Mouse (Mus musculus) heart, postnatal 0 days (tissue): ENCODE measurements at regions not wholly inside any gene's neighbourhood (a gene's known extent, or its start where the extent isn't known, plus 50 kb on each side); places are given as distances from the start of the nearest gene placed in this dataset.

Source experiments
- ATAC-seq: fragments of 200-750 bp; cut with Nextera tagmentation; 2 replicates; pipeline ENCODE4 v1.8.0; 2017; ENCODE audit warnings: low read depth, moderate number of reproducible peaks, moderate library complexity; ENCODE audit not compliant: insufficient read depth
- DNase-seq: peaks from one replicate; pipeline ENCODE4 v3.0.0-alpha.2; 2016; ENCODE audit warnings: low spot score
- H3K27ac ChIP-seq: fragments of 300-500 bp; sonication (generic); 2 replicates; pipeline ENCODE4 v1.5.1; 2014; ENCODE audit warnings: low read depth, mild to moderate bottlenecking
- H3K27me3 ChIP-seq: fragments of 300-500 bp; sonication (generic); 2 replicates; pipeline ENCODE4 v1.6.1; 2014; ENCODE audit warnings: low read length, mixed read lengths; ENCODE audit not compliant: control insufficient read depth, insufficient read depth
- H3K36me3 ChIP-seq: fragments of 300-500 bp; sonication (generic); replicated peaks from 2 replicates; pipeline ENCODE4 v1.6.1; 2014; ENCODE audit warnings: low read length, mixed read lengths; ENCODE audit not compliant: control insufficient read depth, insufficient read depth
- H3K4me1 ChIP-seq: fragments of 300-500 bp; sonication (generic); 2 replicates; pipeline ENCODE4 v1.6.1; 2014; ENCODE audit warnings: antibody characterized with exemption; ENCODE audit not compliant: control insufficient read depth, insufficient read depth
- H3K4me2 ChIP-seq: fragments of 300-500 bp; sonication (generic); 2 replicates; pipeline ENCODE4 v1.6.1; 2014; ENCODE audit warnings: low read depth, mild to moderate bottlenecking, low read length, moderate library complexity
- H3K4me3 ChIP-seq: fragments of 300-500 bp; sonication (generic); 2 replicates; pipeline ENCODE4 v1.5.1; 2014; ENCODE audit warnings: low read depth, low read length
- H3K9ac ChIP-seq: fragments of 300-500 bp; sonication (generic); replicated peaks from 2 replicates; pipeline ENCODE4 v1.6.1; 2014; ENCODE audit warnings: low read depth, low read length, mixed read lengths
- H3K9me3 ChIP-seq: fragments of 300-500 bp; sonication (generic); replicated peaks from 2 replicates; pipeline ENCODE4 v1.6.1; 2016; ENCODE audit warnings: low read length; ENCODE audit not compliant: control insufficient read depth
- CTCF ChIP-seq: IDR thresholded peaks from 2 replicates; pipeline ENCODE4 v1.5.1; 2016; ENCODE audit warnings: antibody characterized with exemption, control low read depth, low read depth
- EP300 ChIP-seq: IDR thresholded peaks from 2 replicates; pipeline ENCODE4 v1.6.1; 2016; ENCODE audit warnings: antibody characterized with exemption, low read depth
- WGBS: fragments of 180-500 bp; shearing (Covaris S2); extraction: QIAGEN DNeasy Blood & Tissue Kit; methylation state at CpG from one replicate; pipeline ENCODE4 v1.1.7; 2014; 5-methylcytosine and 5-hydroxymethylcytosine counted together

DNA sequence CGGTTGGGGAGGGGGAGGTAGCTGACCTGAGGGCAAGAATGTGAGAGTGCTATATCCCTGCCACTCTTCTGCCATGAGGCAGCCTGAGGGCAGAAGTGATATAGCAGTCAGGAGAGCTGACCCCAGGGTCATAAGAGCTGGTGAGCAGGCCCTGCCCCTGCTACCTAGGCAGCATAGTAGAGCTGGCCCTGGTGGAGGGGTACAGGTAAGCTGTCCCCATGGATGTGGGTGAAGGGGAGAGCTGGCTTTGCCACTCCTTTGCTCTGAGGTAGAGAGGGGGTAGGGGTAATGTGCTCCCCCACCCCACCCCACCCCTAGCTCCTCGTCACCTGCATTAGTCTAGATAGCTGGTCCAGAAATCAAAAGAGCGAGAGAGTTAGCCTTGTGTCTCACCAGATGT, 61.3 kb upstream of the Gm3839 start:
- ATAC-seq (no peak), DNase-seq (no peak)
- Histone ChIP-seq H3K27ac (no peak overlapping the region), H3K4me1 (no peaks in the 10 kb centered on the region), H3K36me3 (no peaks in the 10 kb centered on the region), H3K27me3 (no peaks in the 10 kb centered on the region), H3K4me2 (no peak overlapping the region), H3K9me3 (no peaks in the 10 kb centered on the region), H3K4me3 (no peak overlapping the region), H3K9ac (no peak overlapping the region)
- TF ChIP-seq CTCF (no peak), EP300 (no peak)
- WGBS = 89% methylated on average over 3 of the region's 3 CpGs

- Histone ChIP-seq H3K4me2 (no peak overlapping the region), H3K9me3 (no peaks in the 10 kb centered on the region), H3K27ac (no peak overlapping the region), H3K9ac (no peak overlapping the region), H3K4me3 (no peak overlapping the region), H3K27me3 (no peaks in the 10 kb centered on the region), H3K36me3 (no peaks in the 10 kb centered on the region), H3K4me1 (no peaks in the 10 kb centered on the region)
- WGBS = 38% methylated on average over 1 of the region's 1 CpGs
- no peak for TF ChIP-seq EP300
- no peak for TF ChIP-seq CTCF
- ATAC-seq (no peak), DNase-seq (no peak)
Measured at GRCm38 (mm10) chr14:11422306-11422705, 65.8 kb upstream of the Gm3839 start.

- no peaks in the 10 kb centered on the region for H3K27me3 ChIP-seq
- H3K4me3 ChIP-seq = no peak overlapping the region
- H3K27ac ChIP-seq = no peak overlapping the region
- H3K9ac ChIP-seq = no peak overlapping the region
- 75% methylated on average over 16 of the region's 16 CpGs for WGBS
- no peaks in the 10 kb centered on the region for H3K36me3 ChIP-seq
- no peaks in the 10 kb centered on the region for H3K9me3 ChIP-seq
- no peak for DNase-seq
- TF ChIP-seq CTCF = no peak
- no peak for TF ChIP-seq EP300
- H3K4me1 ChIP-seq = no peaks in the 10 kb centered on the region
- no peak overlapping the region for H3K4me2 ChIP-seq
- ATAC-seq = no peak
Measured at GRCm38 (mm10) chr14:11428256-11429240, 72.0 kb upstream of the Gm3839 start.

DNA sequence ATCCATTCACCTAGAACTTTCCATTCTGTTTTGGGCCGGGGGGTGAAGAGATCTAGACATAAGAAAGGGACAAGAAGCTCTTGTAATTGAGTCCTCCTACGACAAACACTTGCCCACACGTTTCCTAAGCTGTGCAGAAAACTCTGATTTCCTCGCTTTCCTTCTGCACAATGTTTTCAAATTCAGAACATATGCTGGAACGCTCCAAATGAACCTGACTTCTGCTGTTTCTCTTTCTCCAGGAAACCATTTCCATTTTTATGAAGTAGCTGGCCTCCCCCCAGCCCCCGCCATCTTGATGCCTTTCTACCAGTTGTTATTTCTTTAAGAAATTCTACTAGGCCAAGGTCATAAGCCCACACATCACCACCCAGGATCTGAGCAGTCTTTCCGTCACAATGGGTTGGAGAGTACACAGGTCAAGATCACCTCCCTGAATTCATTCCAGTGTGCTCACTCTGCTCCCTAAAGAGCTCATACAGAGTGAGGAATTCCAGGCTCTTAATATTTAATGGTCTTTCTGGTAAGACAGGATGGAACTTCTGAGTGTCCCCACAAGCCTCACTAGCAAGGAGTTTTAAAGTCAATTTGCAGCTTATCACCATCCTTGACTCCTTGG, 78.7 kb upstream of the Gm3839 start:
- H3K4me1 ChIP-seq = no peaks in the 10 kb centered on the region

DNA sequence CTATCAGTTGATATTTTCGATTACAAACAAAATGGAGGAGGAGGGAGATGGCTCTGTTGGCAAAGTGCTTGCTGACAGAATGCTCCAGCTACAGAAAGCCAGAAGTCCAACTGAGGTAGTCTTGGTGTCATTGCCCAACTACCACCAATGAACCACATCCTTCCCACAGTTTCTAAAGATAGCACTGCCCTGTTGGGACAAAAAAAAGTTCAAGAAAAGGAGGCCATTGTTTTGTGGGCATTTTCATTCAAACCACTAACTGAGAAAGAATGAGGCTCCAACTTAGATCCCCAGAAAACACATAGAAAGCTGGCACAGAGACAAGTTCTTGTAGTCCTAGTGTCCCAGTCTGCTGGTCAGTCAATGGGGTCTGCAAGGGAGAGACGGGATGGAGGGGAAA, 82.1 kb upstream of the Gm3839 start:
- Histone ChIP-seq H3K9me3 (no peaks in the 10 kb centered on the region), H3K4me3 (no peak overlapping the region), H3K27ac (no peak overlapping the region), H3K27me3 (no peaks in the 10 kb centered on the region), H3K4me1 (no peaks in the 10 kb centered on the region), H3K9ac (no peak overlapping the region), H3K36me3 (no peaks in the 10 kb centered on the region), H3K4me2 (no peak overlapping the region)
- TF ChIP-seq EP300 (no peak), CTCF (no peak)
- no peak for ATAC-seq
- no peak for DNase-seq
- 60% methylated on average over 2 of the region's 2 CpGs for WGBS

More for the DNA sequence above, 78.7 kb upstream of the Gm3839 start:
- no peak overlapping the region for H3K4me2 ChIP-seq
- no peaks in the 10 kb centered on the region for H3K36me3 ChIP-seq
- no peak for DNase-seq
- no peak overlapping the region for H3K9ac ChIP-seq
- 80% methylated on average over 7 of the region's 7 CpGs for WGBS
- no peak overlapping the region for H3K27ac ChIP-seq
- no peaks in the 10 kb centered on the region for H3K9me3 ChIP-seq
- no peak for ATAC-seq
- H3K27me3 ChIP-seq = no peaks in the 10 kb centered on the region
- TF ChIP-seq CTCF = no peak
- no peak for TF ChIP-seq EP300
- no peak overlapping the region for H3K4me3 ChIP-seq
